9 mouse cellular contexts compared by ENCODE assay signal in the genomic region with DNA sequence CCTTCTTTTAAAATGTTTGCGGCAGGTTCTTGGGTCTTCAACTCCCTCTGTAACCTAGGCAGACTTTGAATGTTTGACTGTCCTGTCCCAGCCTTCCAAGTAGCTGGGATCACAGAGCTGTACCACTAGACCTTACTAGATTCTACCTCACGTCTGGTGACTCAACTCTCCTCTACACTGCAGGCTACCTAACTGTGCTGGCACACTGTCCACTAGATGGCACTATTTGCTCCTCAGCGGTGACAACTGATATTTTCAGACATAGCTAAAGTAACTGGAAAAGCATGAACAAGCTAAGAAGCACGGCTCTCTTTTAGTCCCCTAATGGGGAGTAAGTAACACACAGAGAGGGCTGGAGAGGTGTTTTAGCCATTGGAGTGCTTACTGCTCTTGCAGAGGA. TPM values are rescaled to one million over a fixed set of nuclear protein-coding genes. Genes with fewer than 3 reads are reported as not detected.
DNase-seq lines count a peak whose midpoint lies in the region; ATAC-seq and TF ChIP-seq lines count a peak whose summit lies in the region.
"Had no signal": no experiment of that assay in that cellular context is flagged by ENCODE, and none has a peak within 500 bp of the region (broad histone marks: within the 10 kb centered on the region; RNA-seq: fewer than 3 reads in every experiment).

No protein-coding gene starts in this region.

- DNase-seq in thymus, adult 2 months: peak; percentile 54
- DNase-seq in thymus, adult 18-20 months: no peak
- peak; percentile 56 for DNase-seq in c-Kit-negative CD71-positive TER-119-positive erythroid progenitor cells, embryonic 14.5 days (ENCODE audit: low read depth, low spot score)
- peak; percentile 77 for DNase-seq in induced T-regulatory cell, adult 2 months (ENCODE audit: low read depth)
- peak; percentile 63 to 81 for DNase-seq in left cerebral cortex, postnatal 25 days (ENCODE audit: low spot score in 2 of 2)
- DNase-seq in midbrain, embryonic 11.5 days (ENCODE audit: low spot score, missing footprints): peak; percentile 95
- peak; percentile 64 for DNase-seq in stomach, postnatal 0 days (ENCODE audit: low spot score)

- H3K9me3 ChIP-seq in forebrain, embryonic 13.5 days (replicated peaks): no peaks in the 10 kb centered on the region
- no peaks in the 10 kb centered on the region for H3K9me3 ChIP-seq in midbrain, embryonic 11.5 days (ENCODE audit: control insufficient read depth, low read length)
- no peaks in the 10 kb centered on the region for H3K9me3 ChIP-seq in stomach, postnatal 0 days (ENCODE audit: control insufficient read depth, low read length)

- ATAC-seq in forebrain, embryonic 13.5 days: 0 out of 2 replicates have a peak, but pooled peaks have one; percentile 66
- ATAC-seq in midbrain, embryonic 11.5 days (ENCODE audit: low FRiP score): peak; percentile 55; the same call in 1 of the 2 replicates
- ATAC-seq in stomach, postnatal 0 days (ENCODE audit: low FRiP score, low TSS enrichment): peak; percentile 85

- H3K4me1 ChIP-seq in thymus, adult 2 months (replicated peaks; ENCODE audit: control insufficient read depth, insufficient read depth, low read length): no peaks in the 10 kb centered on the region
- no peaks in the 10 kb centered on the region for H3K4me1 ChIP-seq in forebrain, embryonic 13.5 days
- no peaks in the 10 kb centered on the region for H3K4me1 ChIP-seq in midbrain, embryonic 11.5 days (ENCODE audit: control insufficient read depth, insufficient read depth, low read length)
- H3K4me1 ChIP-seq in stomach, postnatal 0 days (replicated peaks; ENCODE audit: control insufficient read depth, insufficient read depth): no peaks in the 10 kb centered on the region

- no peak overlapping the region for H3K4me2 ChIP-seq in forebrain, embryonic 13.5 days
- H3K4me2 ChIP-seq in midbrain, embryonic 11.5 days: no peak overlapping the region
- H3K4me2 ChIP-seq in stomach, postnatal 0 days (replicated peaks; ENCODE audit: low read depth): no peak overlapping the region

- H3K9ac ChIP-seq in forebrain, embryonic 13.5 days: no peak overlapping the region
- H3K9ac ChIP-seq in midbrain, embryonic 11.5 days (ENCODE audit: low read length): no peak overlapping the region
- H3K9ac ChIP-seq in stomach, postnatal 0 days (ENCODE audit: low read length): no peak overlapping the region

- no peak overlapping the region for H3K27ac ChIP-seq in thymus, adult 2 months (ENCODE audit: control insufficient read depth, insufficient read depth, low read length)
- no peak overlapping the region for H3K27ac ChIP-seq in forebrain, embryonic 13.5 days
- H3K27ac ChIP-seq in midbrain, embryonic 11.5 days (ENCODE audit: low read depth, low read length): no peak overlapping the region
- H3K27ac ChIP-seq in stomach, postnatal 0 days (replicated peaks): no peak overlapping the region

- no peak for TF ChIP-seq POLR2A in thymus, adult 2 months (IDR thresholded peaks at IDR 0.05; ENCODE audit: control insufficient read depth, extremely low read depth, insufficient read depth, low read length, poor library complexity)

- H3K27me3 ChIP-seq in thymus, adult 2 months (ENCODE audit: control insufficient read depth, insufficient read depth, low read length): no peaks in the 10 kb centered on the region
- no peaks in the 10 kb centered on the region for H3K27me3 ChIP-seq in forebrain, embryonic 13.5 days
- no peaks in the 10 kb centered on the region for H3K27me3 ChIP-seq in midbrain, embryonic 11.5 days (ENCODE audit: control insufficient read depth, insufficient read depth, low read length)
- H3K27me3 ChIP-seq in stomach, postnatal 0 days (ENCODE audit: control insufficient read depth, insufficient read depth, low read length): no peaks in the 10 kb centered on the region

- no peak for TF ChIP-seq CTCF in thymus, adult 2 months (IDR thresholded peaks at IDR 0.05; ENCODE audit: borderline replicate concordance, control insufficient read depth, extremely low read depth, insufficient read depth, low read length, poor library complexity)
- peak; percentile 93 for TF ChIP-seq CTCF in stomach, postnatal 0 days (IDR thresholded peaks at IDR 0.05; ENCODE audit: low read depth)

- WGBS in thymus, adult 2 months: 43% methylated on average over 4 of the region's 4 CpGs
- WGBS in forebrain, embryonic 13.5 days: 32% methylated on average over 4 of the region's 4 CpGs
- WGBS in midbrain, embryonic 11.5 days: 38% methylated on average over 4 of the region's 4 CpGs
- 30% methylated on average over 4 of the region's 4 CpGs for WGBS in stomach, postnatal 0 days

- H3K36me3 ChIP-seq in thymus, adult 2 months (ENCODE audit: control insufficient read depth, insufficient read depth, low read length): peaks cover 12% of the 10 kb centered on the region
- peaks cover 35% of the 10 kb centered on the region for H3K36me3 ChIP-seq in forebrain, embryonic 13.5 days (ENCODE audit: poor library complexity, severe bottlenecking)
- peaks cover 3% of the 10 kb centered on the region; the same call in 1 of the 2 replicates for H3K36me3 ChIP-seq in midbrain, embryonic 11.5 days (ENCODE audit: control insufficient read depth, insufficient read depth, low read length)
- H3K36me3 ChIP-seq in stomach, postnatal 0 days (ENCODE audit: control insufficient read depth, insufficient read depth, low read length): peaks cover 6% of the 10 kb centered on the region

- TF ChIP-seq EP300 in stomach, postnatal 0 days (optimal IDR thresholded peaks at IDR 0.05): no peak

- no peak overlapping the region for H3K4me3 ChIP-seq in thymus, adult 2 months (ENCODE audit: control insufficient read depth, insufficient read depth, low read length)
- H3K4me3 ChIP-seq in forebrain, embryonic 13.5 days: no peak overlapping the region
- H3K4me3 ChIP-seq in midbrain, embryonic 11.5 days (ENCODE audit: low read depth, low read length): no peak overlapping the region
- no peak overlapping the region for H3K4me3 ChIP-seq in stomach, postnatal 0 days (ENCODE audit: low read depth, low read length)

- intact Hi-C loops in left cerebral cortex, postnatal 25 days (cut with DNase I): loop anchor here (2.0 kb wide), 1 partner anchor 85 kb away; no protein-coding TSS in a partner anchor

RNA-seq across cellular contexts. Expression of gene Tdrd12, which starts 8.3 kb away (rescaled TPM):
- polyA plus RNA-seq in thymus, adult 2 months (2012; rRNA removed): 0.24 TPM in 1 of 2 replicates, not detected in the other
- polyA plus RNA-seq in forebrain, embryonic 13.5 days (2015; fragmentation: Nextera tagmentation; extraction: Ambion mirVana): 0.36 and 0.37 TPM in 2 replicates
- total RNA-seq in left cerebral cortex, postnatal 25 days (2021): under 1 TPM; 0.23 to 0.53 TPM
- 0.11 TPM in 2 replicates for polyA plus RNA-seq in midbrain, embryonic 11.5 days (2014; fragmentation: Nextera tagmentation; extraction: Ambion mirVana)
- polyA plus RNA-seq in stomach, postnatal 0 days (2015; fragmentation: Nextera tagmentation; extraction: Ambion mirVana): 0.19 and 0.47 TPM in 2 replicates
- total RNA-seq: gastrocnemius, postnatal 36 days had no signal

RNA-seq across cellular contexts. Expression of gene Nudt19, which starts 10.2 kb away (rescaled TPM):
- polyA plus RNA-seq in thymus, adult 2 months (2012; rRNA removed): 40.2 and 44.1 TPM in 2 replicates
- polyA plus RNA-seq in forebrain, embryonic 13.5 days (2015; fragmentation: Nextera tagmentation; extraction: Ambion mirVana): 67.4 and 70.9 TPM in 2 replicates
- total RNA-seq in left cerebral cortex, postnatal 25 days (2021): 10 to 100 TPM; 69.2 to 73.8 TPM
- polyA plus RNA-seq in midbrain, embryonic 11.5 days (2014; fragmentation: Nextera tagmentation; extraction: Ambion mirVana): 43.2 and 46.1 TPM in 2 replicates
- 60.8 and 68.9 TPM in 2 replicates for polyA plus RNA-seq in stomach, postnatal 0 days (2015; fragmentation: Nextera tagmentation; extraction: Ambion mirVana)

RNA-seq across cellular contexts. Expression of gene Rgs9bp, which starts 39.5 kb away (rescaled TPM):
- 0.26 TPM in 2 replicates for polyA plus RNA-seq in thymus, adult 2 months (2012; rRNA removed)
- 0.03 TPM in 2 replicates for polyA plus RNA-seq in forebrain, embryonic 13.5 days (2015; fragmentation: Nextera tagmentation; extraction: Ambion mirVana)
- total RNA-seq in left cerebral cortex, postnatal 25 days (2021): under 1 TPM; 0.48 TPM
- 0.11 and 0.45 TPM in 2 replicates for polyA plus RNA-seq in midbrain, embryonic 11.5 days (2014; fragmentation: Nextera tagmentation; extraction: Ambion mirVana)
- 0.28 and 0.48 TPM in 2 replicates for polyA plus RNA-seq in stomach, postnatal 0 days (2015; fragmentation: Nextera tagmentation; extraction: Ambion mirVana)

RNA-seq across cellular contexts. Expression of gene Ankrd27, which starts 40.2 kb away (rescaled TPM):
- 41.6 and 44.9 TPM in 2 replicates for polyA plus RNA-seq in thymus, adult 2 months (2012; rRNA removed)
- polyA plus RNA-seq in forebrain, embryonic 13.5 days (2015; fragmentation: Nextera tagmentation; extraction: Ambion mirVana): 29.7 and 30.8 TPM in 2 replicates
- total RNA-seq in left cerebral cortex, postnatal 25 days (2021): 10 to 100 TPM; 40.3 to 42.6 TPM
- 27.0 and 31.0 TPM in 2 replicates for polyA plus RNA-seq in midbrain, embryonic 11.5 days (2014; fragmentation: Nextera tagmentation; extraction: Ambion mirVana)
- polyA plus RNA-seq in stomach, postnatal 0 days (2015; fragmentation: Nextera tagmentation; extraction: Ambion mirVana): 17.0 and 17.3 TPM in 2 replicates

Comparison
In these comparisons a context has a peak if more than half of its experiments do, and no peak if none do; other contexts are left out.
1. DNase-seq: peak in thymus, adult 2 months (single experiment), c-Kit-negative CD71-positive TER-119-positive erythroid progenitor cells, embryonic 14.5 days (single experiment), induced T-regulatory cell, adult 2 months (single experiment), left cerebral cortex, postnatal 25 days (2 of 2), midbrain, embryonic 11.5 days (single experiment) and stomach, postnatal 0 days (single experiment); none in thymus, adult 18-20 months (0 of 2).
2. Peak in every context shown above with its lines, with median percentiles within 50 percentile points of each other: ATAC-seq.